16 mouse cellular contexts compared by ENCODE assay signal in the genomic region with DNA sequence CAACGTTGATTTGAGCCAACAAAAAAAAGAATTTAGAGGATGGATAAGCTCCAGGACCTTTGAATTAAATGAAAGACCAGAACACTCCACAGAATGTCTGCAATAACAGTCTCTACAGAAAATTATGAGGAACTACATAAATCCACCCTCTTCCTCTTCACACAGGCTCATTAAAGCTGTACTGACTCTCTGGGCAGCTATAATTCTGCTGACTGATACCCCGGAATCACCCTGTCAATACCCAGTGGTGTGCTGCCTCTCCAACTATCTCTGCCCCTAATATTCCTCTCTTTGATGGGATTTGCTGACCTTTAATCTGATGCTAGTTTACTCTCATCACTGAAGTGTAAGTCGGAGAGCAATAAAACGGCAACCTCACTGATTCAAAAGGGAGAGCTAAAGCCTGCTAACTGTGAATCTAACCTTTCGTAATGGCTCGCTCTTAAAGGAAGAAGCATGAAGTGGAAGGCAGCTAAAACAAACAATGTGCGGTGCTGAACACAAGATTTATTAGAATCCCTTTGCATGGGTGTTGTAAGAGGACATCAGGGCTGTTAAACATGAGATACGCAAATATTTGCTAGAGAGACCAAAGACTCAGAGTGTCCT.
DNase-seq lines count a peak whose midpoint lies in the region; ATAC-seq and TF ChIP-seq lines count a peak whose summit lies in the region.
"Had no signal": no experiment of that assay in that cellular context is flagged by ENCODE, and none has a peak within 500 bp of the region (broad histone marks: within the 10 kb centered on the region; RNA-seq: fewer than 3 reads in every experiment).

No protein-coding gene starts in this region.

- peak; percentile 55; the same call in 1 of the 2 replicates for ATAC-seq in forebrain, embryonic 12.5 days (ENCODE audit: low FRiP score)
- no peak for ATAC-seq in forebrain, embryonic 15.5 days (replicated peaks)
- no peak for ATAC-seq in lung, embryonic 14.5 days (ENCODE audit: insufficient read depth)
- peak; percentile 35; the same call in 1 of the 2 replicates for ATAC-seq in midbrain, embryonic 11.5 days (ENCODE audit: low FRiP score)
- ATAC-seq in neural tube, embryonic 14.5 days (ENCODE audit: low read depth): 0 out of 2 replicates have a peak, but pooled peaks have one; percentile 61
- ATAC-seq in megakaryocyte-erythroid progenitor cell, adult 5-6 weeks (replicated peaks; ENCODE audit: low FRiP score, low TSS enrichment, poor library complexity, severe bottlenecking): no peak
- ATAC-seq: lung, postnatal 0 days had no signal

- peak; percentile 19 for DNase-seq in lung, embryonic 14.5 days
- no peak for DNase-seq in lung, postnatal 10 days
- DNase-seq in midbrain, embryonic 11.5 days (ENCODE audit: low spot score, missing footprints): no peak
- DNase-seq in lung, postnatal 36 days: no peak
- DNase-seq: adrenal gland, postnatal 14 days; cerebellum, postnatal 10 days; gastrocnemius, postnatal 36 days; kidney, adult 8-10 months; right cerebral cortex, postnatal 4 days had no signal

- no peaks in the 10 kb centered on the region for H3K36me3 ChIP-seq in forebrain, embryonic 12.5 days (replicated peaks)
- no peaks in the 10 kb centered on the region for H3K36me3 ChIP-seq in forebrain, embryonic 15.5 days
- no peaks in the 10 kb centered on the region for H3K36me3 ChIP-seq in lung, embryonic 14.5 days (ENCODE audit: insufficient read depth)
- H3K36me3 ChIP-seq in midbrain, embryonic 11.5 days (ENCODE audit: control insufficient read depth, insufficient read depth, low read length): no peaks in the 10 kb centered on the region
- no peaks in the 10 kb centered on the region for H3K36me3 ChIP-seq in neural tube, embryonic 14.5 days (ENCODE audit: control insufficient read depth, insufficient read depth, low read length)

- no peak overlapping the region; the same call in 1 of the 2 replicates for H3K4me2 ChIP-seq in forebrain, embryonic 12.5 days
- no peak overlapping the region for H3K4me2 ChIP-seq in forebrain, embryonic 15.5 days (replicated peaks)
- no peak overlapping the region for H3K4me2 ChIP-seq in lung, embryonic 14.5 days
- H3K4me2 ChIP-seq in midbrain, embryonic 11.5 days: no peak overlapping the region
- peak overlapping the region; percentile 29; the same call in 1 of the 2 replicates for H3K4me2 ChIP-seq in neural tube, embryonic 14.5 days (ENCODE audit: low read depth, low read length)
- H3K4me2 ChIP-seq: heart, embryonic 11.5 days had no signal

- H3K4me3 ChIP-seq in forebrain, embryonic 12.5 days (replicated peaks): no peak overlapping the region
- H3K4me3 ChIP-seq in forebrain, embryonic 15.5 days: no peak overlapping the region
- H3K4me3 ChIP-seq in lung, embryonic 14.5 days (ENCODE audit: low read depth, low read length): no peak overlapping the region
- no peak overlapping the region for H3K4me3 ChIP-seq in midbrain, embryonic 11.5 days (ENCODE audit: low read depth, low read length)
- no peak overlapping the region for H3K4me3 ChIP-seq in neural tube, embryonic 14.5 days (ENCODE audit: low read depth, low read length)
- H3K4me3 ChIP-seq: erythroblast, embryonic 14.5 days had no signal

- H3K9me3 ChIP-seq in forebrain, embryonic 12.5 days: no peaks in the 10 kb centered on the region
- no peaks in the 10 kb centered on the region for H3K9me3 ChIP-seq in forebrain, embryonic 15.5 days
- H3K9me3 ChIP-seq in lung, embryonic 14.5 days (ENCODE audit: low read depth, low read length): no peaks in the 10 kb centered on the region
- H3K9me3 ChIP-seq in midbrain, embryonic 11.5 days (ENCODE audit: control insufficient read depth, low read length): no peaks in the 10 kb centered on the region
- no peaks in the 10 kb centered on the region for H3K9me3 ChIP-seq in neural tube, embryonic 14.5 days (ENCODE audit: control insufficient read depth, low read length)

- H3K4me1 ChIP-seq in forebrain, embryonic 12.5 days: peaks cover 52% of the 10 kb centered on the region
- H3K4me1 ChIP-seq in forebrain, embryonic 15.5 days: peaks cover 40% of the 10 kb centered on the region
- peaks cover 19% of the 10 kb centered on the region for H3K4me1 ChIP-seq in lung, embryonic 14.5 days (ENCODE audit: insufficient read depth)
- peaks cover 27% of the 10 kb centered on the region for H3K4me1 ChIP-seq in midbrain, embryonic 11.5 days (ENCODE audit: control insufficient read depth, insufficient read depth, low read length)
- peaks cover 44% of the 10 kb centered on the region for H3K4me1 ChIP-seq in neural tube, embryonic 14.5 days (ENCODE audit: control insufficient read depth, insufficient read depth, low read length)

- no peak for TF ChIP-seq CTCF in lung, embryonic 14.5 days (IDR thresholded peaks at IDR 0.05; ENCODE audit: low read depth)

- no peaks in the 10 kb centered on the region for H3K27me3 ChIP-seq in forebrain, embryonic 12.5 days
- H3K27me3 ChIP-seq in forebrain, embryonic 15.5 days: peaks cover 14% of the 10 kb centered on the region; the same call in 1 of the 2 replicates
- H3K27me3 ChIP-seq in lung, embryonic 14.5 days (ENCODE audit: insufficient read depth, low read length): no peaks in the 10 kb centered on the region
- no peaks in the 10 kb centered on the region for H3K27me3 ChIP-seq in midbrain, embryonic 11.5 days (ENCODE audit: control insufficient read depth, insufficient read depth, low read length)
- no peaks in the 10 kb centered on the region for H3K27me3 ChIP-seq in neural tube, embryonic 14.5 days (ENCODE audit: control insufficient read depth, insufficient read depth, low read length)

- 0 out of 2 replicates have a peak overlapping the region, but pooled peaks have one; percentile 27 for H3K27ac ChIP-seq in forebrain, embryonic 12.5 days
- H3K27ac ChIP-seq in forebrain, embryonic 15.5 days (replicated peaks): no peak overlapping the region
- H3K27ac ChIP-seq in lung, embryonic 14.5 days (ENCODE audit: low read depth): no peak overlapping the region
- no peak overlapping the region for H3K27ac ChIP-seq in midbrain, embryonic 11.5 days (ENCODE audit: low read depth, low read length)
- peak overlapping the region; percentile 67 for H3K27ac ChIP-seq in neural tube, embryonic 14.5 days (ENCODE audit: low read depth, low read length)

- H3K9ac ChIP-seq in forebrain, embryonic 12.5 days: no peak overlapping the region
- no peak overlapping the region for H3K9ac ChIP-seq in forebrain, embryonic 15.5 days (replicated peaks)
- H3K9ac ChIP-seq in lung, embryonic 14.5 days: no peak overlapping the region
- H3K9ac ChIP-seq in midbrain, embryonic 11.5 days (ENCODE audit: low read length): no peak overlapping the region
- H3K9ac ChIP-seq in neural tube, embryonic 14.5 days (replicated peaks; ENCODE audit: low read depth, low read length): peak overlapping the region; percentile 32; the same call in 1 of the 2 replicates

- WGBS in forebrain, embryonic 12.5 days: 34% methylated on average over 8 of the region's 8 CpGs
- 42% methylated on average over 8 of the region's 8 CpGs for WGBS in forebrain, embryonic 15.5 days
- 17% methylated on average over 8 of the region's 8 CpGs for WGBS in lung, embryonic 14.5 days
- 24% methylated on average over 8 of the region's 8 CpGs for WGBS in midbrain, embryonic 11.5 days
- 11% methylated on average over 8 of the region's 8 CpGs for WGBS in neural tube, embryonic 14.5 days

Comparison
In these comparisons a context has a peak if more than half of its experiments do, and no peak if none do; other contexts are left out.
1. ATAC-seq: peak in forebrain, embryonic 12.5 days (single experiment), midbrain, embryonic 11.5 days (single experiment) and neural tube, embryonic 14.5 days (single experiment); none in forebrain, embryonic 15.5 days (single experiment), lung, embryonic 14.5 days (single experiment) and megakaryocyte-erythroid progenitor cell, adult 5-6 weeks (single experiment).
2. H3K27ac ChIP-seq: peak in forebrain, embryonic 12.5 days (single experiment) and neural tube, embryonic 14.5 days (single experiment); none in forebrain, embryonic 15.5 days (single experiment), lung, embryonic 14.5 days (single experiment) and midbrain, embryonic 11.5 days (single experiment).